Mouse (Mus musculus) midbrain, embryonic 11.5 days (tissue): Measurements from ENCODE around the gene Htra1. TPM values are rescaled to one million over a fixed set of nuclear protein-coding genes. Genes with fewer than 3 reads are reported as not detected.
A peak's percentile ranks its signal among the peaks of the same experiment; 100 is the strongest.

Experiments
- ATAC-seq: fragments of 200-750 bp; cut with Nextera tagmentation; 2 replicates; pipeline ENCODE4 v1.8.0; 2017; ENCODE audit warnings: moderate TSS enrichment, moderate library complexity; ENCODE audit not compliant: low FRiP score
- DNase-seq: peaks from one replicate; pipeline ENCODE4 v3.0.0; 2015; ENCODE audit warnings: low spot score; ENCODE audit errors: missing footprints
- H3K27ac ChIP-seq: fragments of 300-500 bp; sonication (generic); 2 replicates; pipeline ENCODE4 v1.5.1; 2014; ENCODE audit warnings: low read depth, low read length
- H3K27me3 ChIP-seq: fragments of 300-500 bp; sonication (generic); 2 replicates; pipeline ENCODE4 v1.6.1; 2014; ENCODE audit warnings: mild to moderate bottlenecking, low read length, moderate library complexity, mixed read lengths; ENCODE audit not compliant: control insufficient read depth, insufficient read depth
- H3K36me3 ChIP-seq: fragments of 300-500 bp; sonication (generic); 2 replicates; pipeline ENCODE4 v1.6.1; 2014; ENCODE audit warnings: mild to moderate bottlenecking, low read length, moderate library complexity, mixed read lengths; ENCODE audit not compliant: control insufficient read depth, insufficient read depth
- H3K4me1 ChIP-seq: fragments of 300-500 bp; sonication (generic); 2 replicates; pipeline ENCODE4 v1.6.1; 2014; ENCODE audit warnings: low read length; ENCODE audit not compliant: control insufficient read depth, insufficient read depth
- H3K4me2 ChIP-seq: fragments of 300-500 bp; sonication (generic); 2 replicates; pipeline ENCODE4 v1.6.1; 2014; ENCODE audit warnings: mild to moderate bottlenecking, moderate library complexity
- H3K4me3 ChIP-seq: fragments of 300-500 bp; sonication (generic); 2 replicates; pipeline ENCODE4 v1.5.1; 2014; ENCODE audit warnings: low read depth, low read length
- H3K9ac ChIP-seq: fragments of 300-500 bp; sonication (generic); 2 replicates; pipeline ENCODE4 v1.6.1; 2014; ENCODE audit warnings: low read length
- H3K9me3 ChIP-seq: fragments of 300-500 bp; sonication (generic); 2 replicates; pipeline ENCODE4 v1.6.1; 2016; ENCODE audit warnings: low read length; ENCODE audit not compliant: control insufficient read depth
- WGBS: fragments of 180-500 bp; shearing (Covaris S2); extraction: QIAGEN DNeasy Blood & Tissue Kit; methylation state at CpG from one replicate; pipeline ENCODE4 v1.1.7; 2014; 5-methylcytosine and 5-hydroxymethylcytosine counted together
- polyA plus RNA-seq: library from polyadenylated mRNA; unstranded; fragments of >200 nt; fragmentation: Nextera tagmentation; extraction: Ambion mirVana; gene quantifications from 2 replicates; pipeline ENCODE4 v1.2.1, GENCODE M21; 2014

Htra1 gene
- polyA plus RNA-seq, 1 experiment from 2014 or later, result 2.7 TPM

DNA sequence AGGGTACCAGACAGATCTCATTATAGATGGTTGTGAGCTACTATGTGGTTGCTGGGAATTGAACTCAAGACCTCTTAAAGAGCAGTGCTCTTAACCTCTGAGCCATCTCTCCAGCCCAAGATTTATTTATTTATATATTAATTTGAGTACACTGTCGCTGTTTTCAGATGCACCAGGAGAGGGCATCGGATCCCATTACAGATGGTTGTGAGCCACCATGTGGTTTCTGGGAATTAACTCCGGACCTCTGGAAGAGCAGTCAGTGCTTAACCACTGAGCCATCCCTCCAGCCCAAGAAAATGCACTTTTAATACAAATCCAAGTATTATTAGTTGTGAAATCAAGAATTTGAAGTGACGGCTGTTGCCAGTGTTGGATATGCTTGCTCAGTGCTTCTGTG lies 37.5 kb upstream of the Htra1 start:
- peak; percentile 81 for DNase-seq
- Histone ChIP-seq H3K4me1 (no peaks in the 10 kb centered on the region), H3K4me2 (no peak overlapping the region), H3K9me3 (no peaks in the 10 kb centered on the region), H3K27me3 (no peaks in the 10 kb centered on the region), H3K9ac (no peak overlapping the region), H3K4me3 (no peak overlapping the region), H3K27ac (no peak overlapping the region), H3K36me3 (no peaks in the 10 kb centered on the region)
- WGBS, result 86% methylated on average over 4 of the region's 4 CpGs
- no peak for ATAC-seq

DNA sequence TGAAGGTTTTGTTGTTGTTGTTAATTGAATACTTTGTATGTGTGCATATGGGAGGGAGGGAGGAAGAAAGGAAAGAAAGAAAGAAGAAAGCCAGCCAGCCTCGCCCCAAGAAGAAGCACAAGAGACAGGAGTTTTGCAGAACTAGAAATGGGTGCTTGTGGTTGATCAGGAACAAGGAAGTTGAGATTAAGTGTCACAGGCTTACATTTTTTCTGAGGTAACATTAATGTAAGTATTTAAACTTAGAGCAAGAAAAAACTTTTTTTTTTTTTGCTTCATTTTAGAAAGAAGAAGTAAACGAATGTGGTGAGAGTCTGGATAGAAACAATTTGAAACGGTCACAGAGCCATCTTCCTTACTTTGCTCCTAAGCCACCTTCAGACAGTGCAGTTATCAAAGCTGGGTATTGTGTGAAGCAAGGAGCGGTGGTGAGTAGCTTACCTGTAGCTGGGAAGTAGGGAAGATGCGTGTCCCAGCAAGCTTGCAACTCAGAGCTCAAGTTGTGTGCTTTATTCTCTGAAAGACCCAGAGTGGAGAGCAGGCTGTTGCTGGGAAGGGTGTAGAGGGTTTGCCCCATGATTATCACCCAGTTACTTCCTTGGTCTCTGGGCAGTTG lies 35.6 kb upstream of the Htra1 start:
- Histone ChIP-seq H3K4me2 (no peak overlapping the region), H3K4me3 (no peak overlapping the region), H3K4me1 (no peaks in the 10 kb centered on the region), H3K9me3 (no peaks in the 10 kb centered on the region), H3K9ac (no peak overlapping the region), H3K27ac (no peak overlapping the region), H3K36me3 (0 out of 2 replicates have a peak, but pooled peaks cover 2% of the 10 kb centered on the region), H3K27me3 (no peaks in the 10 kb centered on the region)
- peak; percentile 66 for DNase-seq
- 91% methylated on average over 5 of the region's 5 CpGs for WGBS
- no peak for ATAC-seq

DNA sequence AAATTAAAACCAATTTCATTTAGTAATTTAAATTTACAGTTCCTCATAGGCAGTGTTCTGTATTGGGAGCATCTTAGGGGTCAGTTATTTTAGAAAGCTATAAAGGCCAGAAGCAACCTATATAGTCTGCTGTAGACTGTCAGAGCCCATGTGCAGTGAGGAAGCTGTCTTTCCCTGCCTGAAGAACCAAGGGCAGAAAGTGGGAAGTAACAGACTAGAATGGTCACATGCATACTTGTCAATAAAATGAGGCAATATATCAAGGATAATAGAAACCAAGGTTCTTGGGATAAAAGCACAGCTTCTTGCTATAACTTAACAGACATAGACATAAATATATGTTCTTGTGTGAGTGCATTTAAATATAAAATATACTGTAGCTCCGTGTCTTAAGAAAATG lies 33.0 kb upstream of the Htra1 start:
- Histone ChIP-seq H3K27me3 (no peaks in the 10 kb centered on the region), H3K4me1 (no peaks in the 10 kb centered on the region), H3K36me3 (0 out of 2 replicates have a peak, but pooled peaks cover 2% of the 10 kb centered on the region), H3K4me3 (no peak overlapping the region), H3K27ac (no peak overlapping the region), H3K4me2 (no peak overlapping the region), H3K9me3 (no peaks in the 10 kb centered on the region), H3K9ac (no peak overlapping the region)
- DNase-seq (no peak), ATAC-seq (no peak)
- WGBS, result 97% methylated on average over 1 of the region's 1 CpGs

DNA sequence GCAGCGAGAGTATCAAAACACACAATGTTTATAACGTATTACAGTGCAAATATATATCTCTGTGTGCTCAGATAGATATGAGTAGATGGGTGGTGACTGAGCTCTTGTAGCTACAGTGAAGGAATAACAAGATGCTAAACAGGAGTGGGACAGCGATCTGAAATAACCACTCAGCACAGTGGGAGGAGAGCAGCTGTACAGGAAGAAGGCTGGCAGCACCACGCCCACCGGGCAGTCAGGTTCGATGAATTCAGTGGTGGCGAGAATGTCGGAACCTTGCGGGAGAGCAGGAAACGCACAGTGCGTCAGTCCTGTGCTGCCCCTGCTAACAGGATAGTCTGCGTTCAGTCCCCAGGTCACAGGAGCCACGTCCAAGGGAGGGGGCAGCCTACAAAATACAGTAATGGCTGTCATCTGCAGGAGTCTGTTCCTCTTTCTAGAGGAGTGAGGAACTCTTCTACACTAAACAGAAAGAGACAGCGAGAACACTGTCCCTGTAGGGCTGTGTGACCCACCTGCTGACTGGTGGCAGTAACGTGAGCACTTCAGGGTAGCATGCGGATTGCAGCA lies 32.3 kb upstream of the Htra1 start:
- Histone ChIP-seq H3K4me2 (no peak overlapping the region), H3K36me3 (0 out of 2 replicates have a peak, but pooled peaks cover 2% of the 10 kb centered on the region), H3K27ac (no peak overlapping the region), H3K9ac (no peak overlapping the region), H3K27me3 (no peaks in the 10 kb centered on the region), H3K4me1 (no peaks in the 10 kb centered on the region), H3K9me3 (no peaks in the 10 kb centered on the region), H3K4me3 (no peak overlapping the region)
- WGBS, result 93% methylated on average over 16 of the region's 16 CpGs
- DNase-seq (peak; percentile 75), ATAC-seq (no peak)

DNA sequence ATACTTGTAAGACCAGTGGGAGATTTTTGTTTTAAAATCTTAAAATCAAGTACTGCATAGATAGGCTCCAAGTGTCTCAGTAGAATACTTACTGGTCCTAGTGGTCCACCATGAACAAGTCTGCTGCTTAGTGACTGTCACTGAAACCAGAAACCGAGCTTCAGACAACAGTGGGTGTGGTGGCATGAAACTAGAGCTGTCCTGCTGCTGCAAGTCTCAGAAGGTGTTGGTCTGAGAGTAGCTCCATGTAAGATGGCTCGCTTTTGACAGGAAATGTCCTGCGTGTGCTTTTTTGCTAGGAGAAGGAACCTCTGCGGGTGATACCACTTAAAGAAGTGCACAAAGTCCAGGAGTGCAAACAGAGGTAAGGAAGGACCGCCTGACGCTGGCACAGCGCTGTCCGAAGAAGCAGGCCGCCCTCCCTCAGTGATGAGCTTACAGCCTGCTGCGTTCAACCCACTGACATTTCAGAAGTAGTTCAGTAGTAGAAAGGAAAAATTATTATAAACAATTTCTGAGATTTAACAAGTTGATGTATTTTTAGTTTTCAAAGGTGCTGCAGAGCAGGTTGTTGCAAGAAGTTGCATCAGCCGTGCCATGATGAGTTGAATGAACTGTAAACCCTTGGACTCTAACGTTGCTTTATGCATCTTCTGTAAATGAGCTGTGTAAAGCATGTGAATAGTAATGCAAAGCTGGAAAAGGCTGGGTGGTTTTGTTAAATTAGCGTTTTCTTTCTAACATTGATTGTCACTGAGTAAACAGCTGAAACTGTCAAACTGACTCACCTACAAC lies 31.1 kb upstream of the Htra1 start:
- Histone ChIP-seq H3K4me3 (no peak overlapping the region), H3K4me2 (no peak overlapping the region), H3K9ac (no peak overlapping the region), H3K36me3 (0 out of 2 replicates have a peak, but pooled peaks cover 2% of the 10 kb centered on the region), H3K9me3 (no peaks in the 10 kb centered on the region), H3K27me3 (no peaks in the 10 kb centered on the region), H3K27ac (no peak overlapping the region), H3K4me1 (no peaks in the 10 kb centered on the region)
- ATAC-seq (no peak), DNase-seq (no peak)
- WGBS, result 90% methylated on average over 13 of the region's 13 CpGs

DNA sequence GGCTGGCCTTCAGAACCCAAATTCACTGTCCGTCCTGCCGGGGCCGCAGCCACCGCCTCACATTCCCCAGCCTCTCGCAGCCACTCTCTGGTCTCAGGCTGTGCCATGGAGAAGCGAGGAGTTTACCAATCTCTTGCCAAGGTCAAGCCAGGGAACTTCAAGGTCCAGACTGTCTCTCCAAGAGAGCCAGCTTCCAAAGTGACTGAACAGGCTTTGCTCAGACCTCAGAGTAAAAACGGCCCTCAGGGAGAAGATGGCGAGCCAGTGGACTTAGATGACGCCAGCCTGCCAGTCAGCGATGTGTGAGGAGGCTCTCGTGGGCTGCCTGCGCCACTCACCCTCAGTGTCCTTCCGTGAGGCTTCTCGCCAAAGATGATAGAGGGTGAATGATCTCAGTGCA lies 25.1 kb upstream of the Htra1 start:
- DNase-seq (no peak), ATAC-seq (no peak)
- no peak overlapping the region for H3K27ac ChIP-seq
- H3K4me3 ChIP-seq, result no peak overlapping the region
- H3K4me1 ChIP-seq, result no peaks in the 10 kb centered on the region
- 91% methylated on average over 14 of the region's 14 CpGs for WGBS
- H3K9me3 ChIP-seq, result no peaks in the 10 kb centered on the region
- H3K27me3 ChIP-seq, result no peaks in the 10 kb centered on the region
- H3K36me3 ChIP-seq, result no peaks in the 10 kb centered on the region
- H3K4me2 ChIP-seq, result no peak overlapping the region
- no peak overlapping the region for H3K9ac ChIP-seq

DNA sequence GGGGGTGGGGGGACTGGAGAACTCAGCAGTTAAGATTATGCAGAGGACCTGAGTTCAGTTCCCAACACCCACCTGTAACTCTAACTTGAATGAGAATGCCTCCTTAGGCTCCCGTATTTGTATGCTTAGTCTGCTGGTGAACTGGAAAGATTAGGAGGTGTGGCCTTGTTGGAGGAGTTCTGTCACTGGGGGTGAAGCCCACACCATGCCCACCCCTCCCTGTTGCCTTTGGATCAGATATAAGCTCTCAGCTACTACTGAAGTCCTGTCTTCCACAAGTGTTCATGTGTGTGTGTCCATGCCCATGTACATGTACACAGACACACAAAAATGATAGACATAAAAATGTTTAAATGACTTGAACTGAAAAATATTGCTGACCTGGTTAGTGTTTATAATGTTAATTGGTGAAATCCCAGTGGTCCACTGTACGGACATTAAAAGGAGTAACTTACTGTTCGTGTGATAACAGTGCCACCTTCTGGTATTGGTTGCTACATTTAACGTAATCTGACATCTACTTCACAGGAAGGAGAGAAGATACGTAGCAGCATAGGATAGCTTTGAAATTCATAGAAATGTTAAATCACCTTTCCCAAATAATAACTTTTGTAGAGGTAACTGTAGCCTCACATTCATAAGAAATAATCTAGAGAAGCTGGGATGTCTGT lies 21.1 kb upstream of the Htra1 start:
- ATAC-seq (no peak), DNase-seq (peak; percentile 89)
- no peak overlapping the region for H3K9ac ChIP-seq
- no peak overlapping the region for H3K27ac ChIP-seq
- H3K4me3 ChIP-seq, result no peak overlapping the region
- 65% methylated on average over 5 of the region's 5 CpGs for WGBS
- H3K36me3 ChIP-seq, result no peaks in the 10 kb centered on the region
- H3K4me2 ChIP-seq, result no peak overlapping the region
- H3K9me3 ChIP-seq, result no peaks in the 10 kb centered on the region
- H3K27me3 ChIP-seq, result no peaks in the 10 kb centered on the region
- no peaks in the 10 kb centered on the region for H3K4me1 ChIP-seq

DNA sequence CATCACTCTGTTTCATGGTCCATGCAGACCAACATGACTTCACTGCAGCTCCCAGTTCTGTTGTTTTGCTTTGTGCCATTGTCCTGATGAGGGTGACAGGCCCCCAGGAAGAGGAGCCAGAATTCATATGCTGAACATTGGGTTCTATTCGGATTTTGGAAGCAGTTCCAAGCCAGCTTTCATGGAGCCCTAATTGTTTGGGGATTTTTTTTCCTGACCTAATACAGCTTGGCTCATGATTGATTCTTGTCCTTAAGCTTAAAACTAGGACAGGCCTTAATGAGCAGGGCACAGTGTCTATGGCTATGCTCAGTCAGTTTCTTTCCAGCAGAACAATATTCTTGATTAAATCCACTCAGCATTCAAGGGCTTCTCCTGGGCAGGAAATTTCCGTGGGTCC lies 17.7 kb upstream of the Htra1 start:
- H3K4me1 ChIP-seq, result no peaks in the 10 kb centered on the region
- H3K9me3 ChIP-seq, result no peaks in the 10 kb centered on the region
- no peak overlapping the region for H3K4me3 ChIP-seq
- H3K4me2 ChIP-seq, result no peak overlapping the region
- H3K9ac ChIP-seq, result no peak overlapping the region
- WGBS, result 58% methylated on average over 2 of the region's 2 CpGs
- H3K27me3 ChIP-seq, result no peaks in the 10 kb centered on the region
- H3K27ac ChIP-seq, result no peak overlapping the region
- no peaks in the 10 kb centered on the region for H3K36me3 ChIP-seq
- ATAC-seq (no peak), DNase-seq (no peak)
